Mouse (Mus musculus): Measurements from ENCODE around the gene Nfkb2.

DNA sequence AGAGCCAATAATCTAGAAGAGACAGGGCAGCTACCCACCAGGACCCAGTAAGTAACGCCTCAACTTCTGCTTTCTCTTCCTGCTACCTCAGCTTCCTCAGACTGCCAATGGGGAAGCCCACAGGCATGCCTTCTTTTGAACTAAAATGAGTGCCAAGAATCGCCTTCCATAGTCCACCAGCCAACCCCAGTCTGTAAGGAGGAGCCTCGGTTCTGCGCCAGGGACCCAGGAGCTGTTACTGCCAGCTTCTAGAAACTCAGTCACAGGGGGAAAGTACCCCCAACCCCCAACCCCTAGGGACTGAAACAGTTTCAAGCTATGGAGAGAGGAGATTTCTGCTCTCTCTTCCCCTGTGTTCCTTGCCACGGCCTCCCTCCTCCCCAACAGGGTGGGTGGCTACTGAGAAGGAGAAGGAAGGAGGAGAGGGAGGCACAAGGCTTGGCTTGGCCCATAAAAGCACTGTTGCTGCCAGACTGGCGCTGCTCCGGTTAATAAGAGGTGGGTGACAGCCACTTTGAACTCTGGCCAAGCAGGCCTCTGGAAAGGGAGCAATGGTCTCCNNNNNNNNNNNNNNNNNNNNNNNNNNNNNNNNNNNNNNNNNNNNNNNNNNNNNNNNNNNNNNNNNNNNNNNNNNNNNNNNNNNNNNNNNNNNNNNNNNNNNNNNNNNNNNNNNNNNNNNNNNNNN, 35.3 kb downstream of the Nfkb2 start:
- TF ChIP-seq TAL1 (IDR thresholded peaks at IDR 0.05; ENCODE audit: low read length), result no peak
- no peak for TF ChIP-seq GATA1 (IDR thresholded peaks at IDR 0.05; ENCODE audit: low read length)

Data from erythroblast, embryonic 14.5 days (primary cell).